Comparison of ENCODE assay signal across 13 mouse cellular contexts in the genomic region with DNA sequence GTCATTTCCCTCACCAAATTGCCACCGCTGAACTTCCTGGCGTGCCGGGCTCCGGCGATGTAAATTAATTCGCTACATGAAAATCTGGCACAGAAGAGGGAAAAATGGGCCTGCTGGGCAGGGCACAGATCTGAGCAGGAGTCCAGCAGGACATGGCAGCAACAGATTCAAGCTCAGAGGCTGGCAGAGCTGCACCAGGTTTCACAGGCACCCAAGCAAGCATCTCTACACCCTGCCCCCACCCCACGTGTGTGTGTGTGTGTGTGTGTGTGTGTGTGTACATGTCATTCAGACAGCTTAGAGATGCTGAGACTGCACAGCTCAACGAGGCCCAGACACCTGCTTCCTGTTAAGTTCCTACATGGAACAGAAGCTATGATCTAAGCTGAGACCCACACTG.
DNase-seq lines count a peak whose midpoint lies in the region; ATAC-seq lines count a peak whose summit lies in the region.
"Had no signal": no experiment of that assay in that cellular context is flagged by ENCODE, and none has a peak within 500 bp of the region (broad histone marks: within the 10 kb centered on the region; RNA-seq: fewer than 3 reads in every experiment).

No protein-coding gene starts in this region.

- no peak for ATAC-seq in neural tube, embryonic 15.5 days (ENCODE audit: low FRiP score)
- ATAC-seq in frontal cortex, adult (ENCODE audit: low TSS enrichment), result no peak
- ATAC-seq: lung, postnatal 0 days; Patski had no signal

- no peaks in the 10 kb centered on the region for H3K9me3 ChIP-seq in neural tube, embryonic 15.5 days (replicated peaks)

- intact Hi-C loops in left cerebral cortex, postnatal 4 days (cut with DNase I), result no loop called here

- WGBS in neural tube, embryonic 15.5 days, result 57% methylated on average over 8 of the region's 8 CpGs

- DNase-seq in left cerebral cortex, postnatal 4 days, result peak; percentile 51
- no peak for DNase-seq in left cerebral cortex, adult 18-20 months (ENCODE audit: low spot score in 2 of 2)
- DNase-seq in cerebellum, adult 11-12 months, result peak; percentile 54
- DNase-seq in cerebellum, postnatal 14 days, result peak; percentile 51 to 62
- DNase-seq in thymus, postnatal 0 days (ENCODE audit: low spot score), result peak; percentile 72
- DNase-seq in adrenal gland, adult 8-10 months, result no peak
- DNase-seq: kidney, adult 11 months; liver; right cerebral cortex, postnatal 25 days had no signal

- no peak overlapping the region for H3K4me2 ChIP-seq in neural tube, embryonic 15.5 days

- H3K27ac ChIP-seq in neural tube, embryonic 15.5 days (replicated peaks), result no peak overlapping the region

- peaks cover 19% of the 10 kb centered on the region for H3K4me1 ChIP-seq in neural tube, embryonic 15.5 days

- H3K4me3 ChIP-seq in neural tube, embryonic 15.5 days (replicated peaks), result no peak overlapping the region

- H3K9ac ChIP-seq in neural tube, embryonic 15.5 days (replicated peaks), result no peak overlapping the region

- no peaks in the 10 kb centered on the region for H3K36me3 ChIP-seq in neural tube, embryonic 15.5 days

- no peaks in the 10 kb centered on the region for H3K27me3 ChIP-seq in neural tube, embryonic 15.5 days (replicated peaks)
- H3K27me3 ChIP-seq: Patski had no signal

Comparison
In these comparisons a context has a peak if more than half of its experiments do, and no peak if none do; other contexts are left out.
1. DNase-seq: peak in left cerebral cortex, postnatal 4 days (single experiment), cerebellum, adult 11-12 months (single experiment), cerebellum, postnatal 14 days (2 of 2) and thymus, postnatal 0 days (single experiment); none in left cerebral cortex, adult 18-20 months (0 of 2) and adrenal gland, adult 8-10 months (single experiment).